Mouse (Mus musculus) forebrain, embryonic 14.5 days (tissue): ENCODE measurements at regions not wholly inside any gene's neighbourhood (a gene's known extent, or its start where the extent isn't known, plus 50 kb on each side); places are given as distances from the start of the nearest gene placed in this dataset.

ENCODE experiments used
- ATAC-seq: fragments of 200-750 bp; cut with Nextera tagmentation; 2 replicates; pipeline ENCODE4 v1.8.0; 2017; ENCODE audit warnings: mild to moderate bottlenecking, moderate library complexity
- DNase-seq: peaks from one replicate; pipeline ENCODE4 v3.0.0-alpha.2; 2015; ENCODE audit warnings: low spot score
- H3K27ac ChIP-seq: fragments of 300-500 bp; sonication (generic); 2 replicates; pipeline ENCODE4 v1.5.1; 2014; ENCODE audit warnings: low read depth, mild to moderate bottlenecking, control low read depth, low read length, moderate library complexity
- H3K27me3 ChIP-seq: fragments of 300-500 bp; sonication (generic); replicated peaks from 2 replicates; pipeline ENCODE4 v1.6.1; 2014; ENCODE audit warnings: low read length, control low read depth, mixed read lengths; ENCODE audit not compliant: control insufficient read depth, insufficient read depth
- H3K36me3 ChIP-seq: fragments of 300-500 bp; sonication (generic); 2 replicates; pipeline ENCODE4 v1.6.1; 2014; ENCODE audit warnings: low read length, control low read depth; ENCODE audit not compliant: control insufficient read depth, insufficient read depth
- H3K4me1 ChIP-seq: fragments of 300-500 bp; sonication (generic); 2 replicates; pipeline ENCODE4 v1.6.1; 2014; ENCODE audit warnings: antibody characterized with exemption, low read length, control low read depth; ENCODE audit not compliant: control insufficient read depth, insufficient read depth
- H3K4me2 ChIP-seq: fragments of 300-500 bp; sonication (generic); 2 replicates; pipeline ENCODE4 v1.6.1; 2014; ENCODE audit warnings: mild to moderate bottlenecking, control low read depth, low read length
- H3K4me3 ChIP-seq: fragments of 300-500 bp; sonication (generic); 2 replicates; pipeline ENCODE4 v1.5.1; 2014; ENCODE audit warnings: low read depth, low read length, control low read depth
- H3K9ac ChIP-seq: fragments of 300-500 bp; sonication (generic); 2 replicates; pipeline ENCODE4 v1.6.1; 2014; ENCODE audit warnings: mild to moderate bottlenecking, low read length, control low read depth, moderate library complexity
- H3K9me3 ChIP-seq: fragments of 300-500 bp; sonication (generic); replicated peaks from 2 replicates; pipeline ENCODE4 v1.6.1; 2016; ENCODE audit warnings: low read length, control low read depth, mixed read lengths; ENCODE audit not compliant: control insufficient read depth
- WGBS: fragments of 180-500 bp; shearing (Covaris S2); extraction: QIAGEN DNeasy Blood & Tissue Kit; methylation state at CpG from one replicate; pipeline ENCODE4 v1.1.7; 2014; 5-methylcytosine and 5-hydroxymethylcytosine counted together

DNA sequence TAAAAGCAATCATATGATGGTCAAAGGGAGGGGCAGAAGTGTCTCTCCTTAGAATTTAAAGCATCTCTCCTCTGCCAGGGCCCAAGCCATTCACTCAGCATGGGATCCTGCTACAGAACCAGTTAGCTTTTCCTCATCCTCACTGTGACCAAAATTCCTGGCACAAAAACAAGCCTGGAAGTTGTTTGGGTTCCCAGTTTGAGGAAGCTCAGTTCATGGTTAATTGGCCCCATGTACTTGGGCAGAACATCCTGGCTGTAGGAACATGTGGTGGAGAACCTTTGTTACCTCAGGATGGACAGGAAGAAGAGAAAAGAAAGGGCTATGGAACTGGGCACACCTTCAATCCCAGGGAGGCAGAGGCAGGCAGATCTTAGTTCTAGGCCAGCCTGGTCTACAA is 52.4 kb upstream of the Mfge8 start:
- H3K27me3 ChIP-seq, result no peaks in the 10 kb centered on the region
- no peaks in the 10 kb centered on the region for H3K9me3 ChIP-seq
- no peak overlapping the region for H3K4me3 ChIP-seq

DNA sequence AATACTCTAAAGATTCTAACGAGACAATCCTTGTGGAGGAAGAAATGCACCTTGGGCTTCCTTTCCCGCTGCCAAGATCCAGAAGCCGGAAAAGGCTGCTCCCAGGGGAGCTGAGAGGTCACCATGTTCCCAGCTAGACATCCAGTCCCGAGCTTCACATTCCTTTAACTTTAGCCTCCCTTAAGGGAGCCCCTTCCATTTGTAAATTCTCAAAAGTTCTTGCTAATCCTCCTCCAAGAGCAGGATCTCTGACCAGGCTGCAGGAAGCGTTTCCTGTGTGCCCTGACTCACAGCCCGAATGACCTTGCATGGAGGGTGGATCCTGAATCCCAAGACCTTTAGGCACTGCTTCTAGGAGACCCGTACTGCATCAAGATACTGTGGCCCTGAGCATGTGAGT is 53.5 kb upstream of the Mfge8 start:
- DNase-seq, result no peak
- H3K4me3 ChIP-seq, result no peak overlapping the region
- H3K4me2 ChIP-seq, result no peak overlapping the region
- H3K27ac ChIP-seq, result no peak overlapping the region
- 75% methylated on average over 7 of the region's 7 CpGs for WGBS
- H3K9ac ChIP-seq, result no peak overlapping the region
- no peaks in the 10 kb centered on the region for H3K9me3 ChIP-seq
- no peak for ATAC-seq
- H3K36me3 ChIP-seq, result no peaks in the 10 kb centered on the region
- H3K27me3 ChIP-seq, result no peaks in the 10 kb centered on the region
- H3K4me1 ChIP-seq, result no peaks in the 10 kb centered on the region

More for the DNA sequence above, 52.4 kb upstream of the Mfge8 start:
- ATAC-seq (no peak), DNase-seq (no peak)
- Histone ChIP-seq H3K9ac (no peak overlapping the region), H3K27ac (no peak overlapping the region), H3K4me2 (no peak overlapping the region), H3K36me3 (no peaks in the 10 kb centered on the region), H3K4me1 (no peaks in the 10 kb centered on the region)

DNA sequence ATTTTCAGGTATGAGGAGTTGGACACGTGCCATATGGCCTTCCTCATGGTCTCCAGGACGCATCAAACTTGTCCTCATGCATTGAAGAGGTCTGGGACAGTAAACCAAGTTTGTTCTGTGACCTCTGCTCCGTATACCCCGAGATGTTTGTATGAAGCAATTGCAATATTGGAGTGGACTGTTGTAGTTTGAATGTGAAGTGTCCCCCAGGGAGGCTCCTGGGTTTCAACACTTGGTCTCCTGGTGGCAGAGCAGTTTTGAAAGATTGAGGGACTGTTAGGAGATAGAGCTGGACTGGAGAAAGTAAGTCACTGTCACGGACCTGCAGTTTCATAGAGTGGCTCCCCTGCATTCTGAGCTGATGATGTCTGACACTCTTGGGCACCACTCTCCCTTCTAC is 54.6 kb upstream of the Mfge8 start:
- Histone ChIP-seq H3K9me3 (no peaks in the 10 kb centered on the region), H3K4me2 (no peak overlapping the region), H3K27me3 (no peaks in the 10 kb centered on the region), H3K4me3 (no peak overlapping the region), H3K9ac (no peak overlapping the region), H3K27ac (no peak overlapping the region), H3K4me1 (no peaks in the 10 kb centered on the region), H3K36me3 (no peaks in the 10 kb centered on the region)
- 81% methylated on average over 5 of the region's 5 CpGs for WGBS
- ATAC-seq (no peak), DNase-seq (no peak)

DNA sequence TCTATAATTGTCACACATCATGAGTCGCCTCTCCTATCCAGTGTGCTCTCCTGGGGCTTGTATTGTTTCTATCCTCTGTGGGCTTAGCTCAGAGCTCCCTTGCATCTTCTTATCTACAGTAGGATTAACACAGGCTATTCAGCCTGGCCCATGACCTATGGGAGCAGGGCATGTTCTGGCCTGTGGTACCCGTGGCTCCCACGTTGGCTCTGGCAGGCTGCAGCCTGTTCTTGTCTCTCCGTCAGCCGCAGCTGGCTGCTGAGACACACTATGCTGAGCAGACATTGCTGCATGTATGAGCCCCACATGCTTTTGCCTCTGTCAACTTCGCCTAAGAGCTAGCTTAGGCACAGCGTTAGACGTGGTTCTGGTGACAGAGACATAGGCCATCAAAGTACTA is 58.3 kb upstream of the Mfge8 start:
- no peak for DNase-seq
- H3K27ac ChIP-seq, result no peak overlapping the region
- no peak overlapping the region for H3K4me3 ChIP-seq
- no peak overlapping the region for H3K9ac ChIP-seq
- H3K9me3 ChIP-seq, result no peaks in the 10 kb centered on the region
- peaks cover 6% of the 10 kb centered on the region; the same call in 1 of the 2 replicates for H3K4me1 ChIP-seq
- H3K27me3 ChIP-seq, result no peaks in the 10 kb centered on the region
- no peak for ATAC-seq
- H3K36me3 ChIP-seq, result no peaks in the 10 kb centered on the region
- 48% methylated on average over 8 of the region's 8 CpGs for WGBS
- H3K4me2 ChIP-seq, result no peak overlapping the region

DNA sequence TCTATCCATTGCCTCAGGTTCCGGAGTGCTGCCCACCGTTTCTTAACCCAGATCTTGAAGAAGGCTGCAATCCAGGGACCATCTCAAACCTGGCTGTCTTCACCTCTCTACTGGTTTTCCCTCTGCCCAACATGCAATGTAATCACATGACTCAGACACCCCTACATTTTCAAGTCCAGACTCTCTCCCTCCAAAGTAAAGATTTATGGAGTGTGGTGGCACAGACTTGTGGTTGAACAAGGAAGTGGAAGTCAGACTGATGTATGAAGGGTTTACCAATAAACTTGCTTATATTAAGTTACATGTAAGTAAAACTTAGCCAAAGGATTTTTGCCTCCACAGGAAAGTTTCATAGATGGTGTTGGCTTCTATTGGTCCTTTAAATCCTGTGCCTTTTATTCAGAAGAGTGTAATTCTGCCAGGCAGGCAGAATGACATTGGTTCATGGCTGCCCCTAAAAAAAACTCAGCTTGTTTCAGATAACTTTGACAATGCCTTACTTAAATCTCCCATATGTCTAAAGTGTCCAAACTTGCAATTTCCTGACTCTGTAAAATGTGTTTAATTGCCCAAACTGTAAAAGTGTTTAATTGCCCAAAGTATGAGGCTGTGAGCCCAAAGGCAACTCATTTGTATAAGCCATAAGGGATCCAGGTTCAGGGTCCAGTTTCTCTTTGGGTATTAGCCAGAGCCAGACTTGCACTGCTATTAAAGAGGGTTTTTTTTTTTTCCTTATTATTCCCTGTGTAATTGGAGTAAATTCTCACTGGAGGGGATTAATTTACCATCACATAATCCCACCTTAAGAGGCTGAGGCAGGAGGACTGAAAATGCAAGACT is 61.7 kb upstream of the Mfge8 start:
- H3K9me3 ChIP-seq, result no peaks in the 10 kb centered on the region
- H3K27me3 ChIP-seq, result no peaks in the 10 kb centered on the region
- no peak overlapping the region for H3K9ac ChIP-seq
- DNase-seq (peak; percentile 78), ATAC-seq (peak; percentile 66)
- no peaks in the 10 kb centered on the region for H3K36me3 ChIP-seq
- 91% methylated on average over 2 of the region's 2 CpGs for WGBS
- no peak overlapping the region for H3K27ac ChIP-seq
- no peak overlapping the region for H3K4me3 ChIP-seq
- H3K4me1 ChIP-seq, result peaks cover 6% of the 10 kb centered on the region; the same call in 1 of the 2 replicates
- H3K4me2 ChIP-seq, result no peak overlapping the region

DNA sequence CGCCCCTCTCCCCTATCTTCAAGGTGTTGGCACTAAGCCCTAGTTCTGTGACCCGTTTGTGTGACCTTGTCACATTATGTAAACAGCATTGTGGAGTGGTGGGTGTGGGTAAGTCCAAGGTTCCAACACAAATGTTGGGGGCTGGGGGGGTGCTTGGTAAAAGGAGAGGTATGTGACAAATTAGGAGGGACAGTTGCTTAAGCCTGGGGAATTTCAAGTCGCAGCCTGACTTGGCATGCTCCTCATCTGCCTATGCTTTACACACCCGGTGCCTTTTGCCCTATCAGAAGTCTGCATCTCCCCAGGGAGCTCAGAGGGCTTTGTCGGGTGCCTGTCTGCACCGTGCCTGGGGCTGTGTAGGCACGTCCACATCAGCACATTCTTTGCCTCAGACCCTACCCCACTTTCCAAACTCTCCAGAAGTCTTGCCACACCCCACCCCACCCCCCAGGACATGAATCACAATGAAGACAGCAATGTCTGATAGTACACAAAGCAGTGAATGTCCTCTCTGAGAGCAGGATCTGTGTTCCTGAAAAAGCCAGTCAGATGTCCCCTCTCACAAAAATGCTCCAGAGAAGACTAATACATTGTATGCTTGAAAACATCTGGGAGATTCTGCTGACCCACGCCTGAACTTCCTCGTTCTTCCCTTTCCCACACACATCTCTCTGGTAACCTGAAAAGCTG is 61.6 kb upstream of the Abhd2 start:
- ATAC-seq, result peak; percentile 76
- DNase-seq, result no peak
- Histone ChIP-seq H3K4me3 (no peak overlapping the region), H3K4me1 (peaks cover 6% of the 10 kb centered on the region; the same call in 1 of the 2 replicates), H3K27ac (no peak overlapping the region; the same call in 1 of the 2 replicates), H3K9ac (no peak overlapping the region), H3K4me2 (no peak overlapping the region), H3K27me3 (no peaks in the 10 kb centered on the region), H3K9me3 (no peaks in the 10 kb centered on the region), H3K36me3 (no peaks in the 10 kb centered on the region)
- 20% methylated on average over 9 of the region's 9 CpGs for WGBS

DNA sequence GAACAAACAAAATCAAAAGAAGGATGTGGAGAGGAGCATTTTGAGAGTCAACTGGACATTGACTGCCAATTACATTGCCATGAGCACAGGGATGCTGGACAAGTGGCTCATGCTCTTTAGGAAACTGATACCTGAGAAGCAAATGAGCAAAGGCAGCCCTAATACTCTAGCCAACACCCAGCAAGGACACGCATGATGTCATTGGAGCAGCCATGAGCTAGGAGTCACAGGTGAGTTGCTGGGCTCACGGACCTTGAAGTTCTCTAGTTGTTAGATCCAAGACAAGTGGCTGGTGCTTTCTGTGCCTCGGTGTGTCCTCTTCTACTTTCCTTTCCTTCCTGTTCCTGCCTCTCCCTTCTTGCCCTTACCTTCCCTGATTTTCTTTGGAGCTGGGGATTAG is 60.8 kb upstream of the Abhd2 start:
- Histone ChIP-seq H3K36me3 (no peaks in the 10 kb centered on the region), H3K9ac (no peak overlapping the region), H3K9me3 (no peaks in the 10 kb centered on the region), H3K4me3 (no peak overlapping the region), H3K4me2 (no peak overlapping the region), H3K27me3 (no peaks in the 10 kb centered on the region), H3K4me1 (peaks cover 6% of the 10 kb centered on the region; the same call in 1 of the 2 replicates), H3K27ac (no peak overlapping the region)
- WGBS, result 85% methylated on average over 3 of the region's 3 CpGs
- DNase-seq (no peak), ATAC-seq (no peak)

DNA sequence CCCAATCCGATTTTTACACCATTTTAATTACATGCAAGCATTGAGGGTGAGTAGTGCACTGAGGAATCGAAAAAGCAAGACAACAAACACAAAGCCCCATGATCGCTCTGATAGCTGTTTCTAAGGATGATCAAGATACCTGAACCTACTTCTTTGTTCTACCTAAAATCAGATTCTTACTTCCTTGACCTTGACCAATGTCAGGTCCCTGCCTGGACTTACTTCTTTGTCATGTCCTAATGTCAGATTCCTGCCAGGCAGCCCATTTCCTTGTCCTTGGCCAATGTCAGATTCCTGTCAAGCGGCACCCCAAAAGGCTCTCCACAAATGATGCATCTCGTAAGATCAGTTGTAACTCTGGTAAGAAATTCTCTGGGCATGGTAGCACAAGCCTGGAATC is 58.0 kb upstream of the Abhd2 start:
- H3K4me1 ChIP-seq, result peaks cover 6% of the 10 kb centered on the region; the same call in 1 of the 2 replicates
- no peak overlapping the region for H3K4me3 ChIP-seq
- no peaks in the 10 kb centered on the region for H3K9me3 ChIP-seq
- H3K27ac ChIP-seq, result no peak overlapping the region
- H3K4me2 ChIP-seq, result no peak overlapping the region
- no peak overlapping the region for H3K9ac ChIP-seq
- ATAC-seq (no peak), DNase-seq (no peak)
- no peaks in the 10 kb centered on the region for H3K27me3 ChIP-seq
- WGBS, result 92% methylated on average over 5 of the region's 5 CpGs
- H3K36me3 ChIP-seq, result no peaks in the 10 kb centered on the region

DNA sequence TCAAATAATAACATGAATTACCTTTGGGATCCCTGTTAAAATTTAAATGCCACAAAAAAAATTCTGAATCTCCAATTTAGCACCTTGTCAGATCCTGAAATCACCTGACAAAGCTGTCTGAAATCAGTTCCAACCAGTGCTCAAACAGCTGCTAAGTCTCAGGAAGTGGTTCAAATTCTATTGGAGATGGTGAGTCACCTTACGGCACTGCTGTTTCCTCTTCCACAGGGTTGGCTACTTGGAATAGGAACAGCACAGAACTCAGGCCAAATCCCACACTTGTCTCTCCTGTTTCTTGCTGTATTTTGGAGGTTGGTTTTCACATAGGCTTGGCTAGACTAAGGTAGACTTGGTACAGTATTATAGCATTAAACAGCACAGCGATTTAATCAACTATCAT is 55.8 kb upstream of the Abhd2 start:
- no peak overlapping the region for H3K9ac ChIP-seq
- H3K36me3 ChIP-seq, result no peaks in the 10 kb centered on the region
- no peak overlapping the region for H3K4me2 ChIP-seq
- H3K9me3 ChIP-seq, result no peaks in the 10 kb centered on the region
- no peak overlapping the region for H3K4me3 ChIP-seq
- no peak for ATAC-seq
- 97% methylated on average over 2 of the region's 2 CpGs for WGBS
- DNase-seq, result no peak
- no peak overlapping the region for H3K27ac ChIP-seq
- no peaks in the 10 kb centered on the region for H3K27me3 ChIP-seq
- no peaks in the 10 kb centered on the region for H3K4me1 ChIP-seq
